Mouse (Mus musculus) left cerebral cortex, postnatal 14 days (tissue): ENCODE results near the gene Apbb1. TPM values are rescaled to one million over a fixed set of nuclear protein-coding genes. Genes with fewer than 3 reads are reported as not detected.

Experiments
- DNase-seq, 2 experiments: peaks; one replicate each; pipeline ENCODE4 v3.0.0; 2021 to 2022; ENCODE audit warnings: low spot score in 2 of 2, mixed read lengths in 1 of 2
- intact Hi-C: fragments of 180-260 bp; cut with DNase I; formaldehyde crosslinking; loops from one replicate; pipeline ENCODE4 v1.15.1; 2025
- total RNA-seq, 2 experiments: library from RNA; stranded (reverse); gene quantifications; 2 replicates each; pipeline ENCODE4 v1.2.3; 2021

Apbb1 gene
- total RNA-seq, 2 experiments from 2014 or later = 450 to 459 TPM

GRCm38 (mm10) chr7:105576166-105576748 is 5.2 kb downstream of the Apbb1 start:
- intact Hi-C loops = no loop called here
- no peak for DNase-seq

GRCm38 (mm10) chr7:105574537-105574936 is 6.9 kb downstream of the Apbb1 start:
- no peak for DNase-seq
- intact Hi-C loops = no loop called here

GRCm38 (mm10) chr7:105572949-105573348 is 8.5 kb downstream of the Apbb1 start:
- DNase-seq = no peak

GRCm38 (mm10) chr7:105570756-105571155 is 10.7 kb downstream of the Apbb1 start:
- intact Hi-C loops = no loop called here
- no peak for DNase-seq

More at GRCm38 (mm10) chr7:105572949-105573348, 8.5 kb downstream of the Apbb1 start:
- intact Hi-C loops = no loop called here

- intact Hi-C loops = loop anchor here (5.0 kb wide), 1 partner anchor 62 kb away; the partner anchor contains the start of gene Trim3
- DNase-seq = peak in 1 of 2 experiments; percentile 57
Observed at GRCm38 (mm10) chr7:105569512-105570496, 11.6 kb downstream of the Apbb1 start.

GRCm38 (mm10) chr7:105568988-105569471 is 12.4 kb downstream of the Apbb1 start:
- intact Hi-C loops = loop anchor here (5.0 kb wide), 1 partner anchor 63 kb away; the partner anchor contains the start of gene Trim3
- DNase-seq = peak; percentile 88 to 91

GRCm38 (mm10) chr7:105568583-105568982 is 12.9 kb downstream of the Apbb1 start:
- DNase-seq = peak; percentile 73 to 87
- intact Hi-C loops = loop anchor here (5.0 kb wide), 1 partner anchor 64 kb away; the partner anchor contains the start of gene Trim3

- intact Hi-C loops = loop anchor here (5.0 kb wide), 1 partner anchor 67 kb away; the partner anchor contains the start of gene Trim3
- DNase-seq = peak in 1 of 2 experiments; percentile 75
Observed at GRCm38 (mm10) chr7:105565071-105565836, 16.2 kb downstream of the Apbb1 start.

- peak in 1 of 2 experiments; percentile 71 for DNase-seq
- intact Hi-C loops = no loop called here
Observed at GRCm38 (mm10) chr7:105563367-105563766, 18.1 kb downstream of the Apbb1 start.

- intact Hi-C loops = no loop called here
- no peak for DNase-seq
Observed at GRCm38 (mm10) chr7:105562317-105562716, 19.1 kb downstream of the Apbb1 start.

GRCm38 (mm10) chr7:105559016-105559415 is 22.4 kb downstream of the Apbb1 start:
- DNase-seq = peak; percentile 67 to 79
- intact Hi-C loops = loop anchor here (10.0 kb wide), 1 partner anchor 176 kb away; the partner anchor contains the start of genes Ilk and Rrp8

- intact Hi-C loops = loop anchor here (10.0 kb wide), 1 partner anchor 177 kb away; the partner anchor contains the start of genes Ilk and Rrp8
- no peak for DNase-seq
Observed at GRCm38 (mm10) chr7:105557671-105558070, 23.8 kb downstream of the Apbb1 start.

- DNase-seq = no peak
- intact Hi-C loops = loop anchor here (10.0 kb wide), 1 partner anchor 178 kb away; the partner anchor contains the start of genes Ilk and Rrp8
Observed at GRCm38 (mm10) chr7:105556406-105556805, 25.0 kb downstream of the Apbb1 start.

- DNase-seq = no peak
- intact Hi-C loops = loop anchor here (10.0 kb wide), 1 partner anchor 179 kb away; the partner anchor contains the start of genes Ilk and Rrp8
Observed at GRCm38 (mm10) chr7:105555571-105555970, 25.9 kb downstream of the Apbb1 start.

- DNase-seq = peak; percentile 88 to 93
- intact Hi-C loops = loop anchor here (5.0 to 10.0 kb wide), 3 partner anchors 48 to 180 kb away; partner anchors contain the start of genes Hpx, Ilk, Rrp8 and Trim3
Observed at GRCm38 (mm10) chr7:105554212-105554942, 27.1 kb downstream of the Apbb1 start, which contains the start of gene Smpd1. Gene Smpd1 (plus strand): TSS chr7:105554360.

GRCm38 (mm10) chr7:105553456-105554211 is 27.8 kb downstream of the Apbb1 start:
- no peak for DNase-seq
- intact Hi-C loops = loop anchor here (5.0 to 10.0 kb wide), 3 partner anchors 49 to 181 kb away; partner anchors contain the start of genes Hpx, Ilk, Rrp8 and Trim3

- peak; percentile 62 to 83 for DNase-seq
- intact Hi-C loops = loop anchor here (5.0 kb wide), 1 partner anchor 268 kb away; no protein-coding TSS in a partner anchor
Observed at GRCm38 (mm10) chr7:105549035-105549434, 32.4 kb downstream of the Apbb1 start.
